Mouse (Mus musculus) large intestine, adult 2 months (tissue): Measurements from ENCODE around the gene Zfp263. TPM values are rescaled to one million over a fixed set of nuclear protein-coding genes. Genes with fewer than 3 reads are reported as not detected.

Experiments
- polyA plus RNA-seq: library from polyadenylated mRNA; depleted of rRNA; stranded (reverse); fragments of >200 nt; gene quantifications from 2 replicates; pipeline ENCODE4 v1.2.3, GENCODE M21; 2012; rRNA removed

Gene Zfp263
- polyA plus RNA-seq, 1 experiment: 5.2 TPM

Other genes with a start within 250 kb of the Zfp263 start
- gene Olfr161, start 153.1 kb upstream of the Zfp263 start, polyA plus RNA-seq: not detected in 2 replicates
- gene Mefv, start 26.0 kb upstream of the Zfp263 start, polyA plus RNA-seq: 0.71 and 1.2 TPM in 2 replicates
- gene Olfr15, start 86.8 kb downstream of the Zfp263 start, polyA plus RNA-seq: not detected in 2 replicates
- gene Zfp174, start 103.2 kb downstream of the Zfp263 start, polyA plus RNA-seq: 0.50 and 0.67 TPM in 2 replicates
- 60.0 and 71.0 TPM in 2 replicates for gene Naa60, start 128.3 kb downstream of the Zfp263 start, polyA plus RNA-seq
- 1.4 and 2.3 TPM in 2 replicates for gene Zfp597, start 140.5 kb downstream of the Zfp263 start, polyA plus RNA-seq
- 0.22 TPM in 1 of 2 replicates, not detected in the other for gene Gm20695, start 140.6 kb downstream of the Zfp263 start, polyA plus RNA-seq
- gene 1700037C18Rik, start 164.6 kb downstream of the Zfp263 start, polyA plus RNA-seq: 6.1 and 8.4 TPM in 2 replicates
- gene Cluap1, start 164.7 kb downstream of the Zfp263 start, polyA plus RNA-seq: 3.5 and 4.1 TPM in 2 replicates
- gene Nlrc3, start 232.5 kb downstream of the Zfp263 start, polyA plus RNA-seq: 3.1 and 5.8 TPM in 2 replicates